Mouse (Mus musculus) midbrain, embryonic 10.5 days (tissue): ENCODE data around the gene Daam2. TPM values are rescaled to one million over a fixed set of nuclear protein-coding genes. Genes with fewer than 3 reads are reported as not detected.
A peak's percentile ranks its signal among the peaks of the same experiment; 100 is the strongest.

ENCODE experiments used
- DNase-seq: peaks from one replicate; pipeline ENCODE4 v3.0.0-alpha.2; 2017; ENCODE audit warnings: low spot score
- H3K27ac ChIP-seq: fragments of 300-500 bp; sonication (generic); replicated peaks from 2 replicates; pipeline ENCODE4 v1.5.1; 2016; ENCODE audit warnings: mild to moderate bottlenecking
- H3K27me3 ChIP-seq: fragments of 300-500 bp; sonication (generic); 2 replicates; pipeline ENCODE4 v1.6.1; 2016; ENCODE audit warnings: low read depth, mild to moderate bottlenecking; ENCODE audit not compliant: poor library complexity, severe bottlenecking
- H3K36me3 ChIP-seq: fragments of 300-500 bp; sonication (generic); 2 replicates; pipeline ENCODE4 v1.6.1; 2016; ENCODE audit warnings: mild to moderate bottlenecking, moderate library complexity
- H3K4me1 ChIP-seq: fragments of 300-500 bp; sonication (generic); 2 replicates; pipeline ENCODE4 v1.6.1; 2016
- H3K4me3 ChIP-seq: fragments of 300-500 bp; sonication (generic); 2 replicates; pipeline ENCODE4 v1.5.1; 2016; ENCODE audit warnings: mild to moderate bottlenecking, moderate library complexity
- H3K9me3 ChIP-seq: fragments of 300-500 bp; sonication (generic); replicated peaks from 2 replicates; pipeline ENCODE4 v1.6.1; 2016; ENCODE audit warnings: mild to moderate bottlenecking
- WGBS: fragments of 180-500 bp; shearing (Covaris S2); methylation state at CpG from one replicate; pipeline ENCODE4 v1.1.7; 2016; 5-methylcytosine and 5-hydroxymethylcytosine counted together
- polyA plus RNA-seq: library from polyadenylated mRNA; unstranded; fragments of >200 nt; fragmentation: Nextera tagmentation; extraction: Ambion mirVana; gene quantifications from 2 replicates; pipeline ENCODE4 v1.2.1, GENCODE M21; 2016

Daam2 gene
- polyA plus RNA-seq, 1 experiment from 2014 or later, result 0.94 TPM

GRCm38 (mm10) chr17:49436631-49437030 lies 127.5 kb downstream of the Daam2 start:
- no peak overlapping the region for H3K27ac ChIP-seq
- 90% methylated on average over 6 of the region's 6 CpGs for WGBS
- peaks cover 54% of the 10 kb centered on the region for H3K36me3 ChIP-seq
- H3K27me3 ChIP-seq, result no peaks in the 10 kb centered on the region
- H3K4me3 ChIP-seq, result no peak overlapping the region
- H3K9me3 ChIP-seq, result no peaks in the 10 kb centered on the region; the same call in 1 of the 2 replicates
- H3K4me1 ChIP-seq, result peaks cover 10% of the 10 kb centered on the region; the same call in 1 of the 2 replicates
- no peak for DNase-seq

GRCm38 (mm10) chr17:49435081-49435480 lies 129.1 kb downstream of the Daam2 start:
- Histone ChIP-seq H3K4me1 (peaks cover 10% of the 10 kb centered on the region; the same call in 1 of the 2 replicates), H3K4me3 (no peak overlapping the region), H3K9me3 (no peaks in the 10 kb centered on the region; the same call in 1 of the 2 replicates), H3K36me3 (peaks cover 49% of the 10 kb centered on the region), H3K27me3 (no peaks in the 10 kb centered on the region), H3K27ac (no peak overlapping the region)
- 93% methylated on average over 10 of the region's 10 CpGs for WGBS
- no peak for DNase-seq

GRCm38 (mm10) chr17:49434236-49434635 lies 129.9 kb downstream of the Daam2 start:
- H3K36me3 ChIP-seq, result peaks cover 44% of the 10 kb centered on the region
- H3K27me3 ChIP-seq, result no peaks in the 10 kb centered on the region
- peaks cover 18% of the 10 kb centered on the region for H3K4me1 ChIP-seq
- no peak overlapping the region for H3K4me3 ChIP-seq
- no peak overlapping the region for H3K27ac ChIP-seq
- no peak for DNase-seq
- H3K9me3 ChIP-seq, result no peaks in the 10 kb centered on the region; the same call in 1 of the 2 replicates
- 83% methylated on average over 6 of the region's 6 CpGs for WGBS

- Histone ChIP-seq H3K27me3 (no peaks in the 10 kb centered on the region), H3K4me1 (peaks cover 29% of the 10 kb centered on the region), H3K36me3 (peaks cover 40% of the 10 kb centered on the region), H3K9me3 (no peaks in the 10 kb centered on the region; the same call in 1 of the 2 replicates), H3K27ac (no peak overlapping the region), H3K4me3 (no peak overlapping the region)
- no peak for DNase-seq
- 95% methylated on average over 6 of the region's 6 CpGs for WGBS
Measured at GRCm38 (mm10) chr17:49433071-49433470, 131.1 kb downstream of the Daam2 start.

- Histone ChIP-seq H3K4me3 (no peak overlapping the region), H3K27me3 (no peaks in the 10 kb centered on the region), H3K27ac (no peak overlapping the region), H3K9me3 (no peaks in the 10 kb centered on the region; the same call in 1 of the 2 replicates), H3K4me1 (peaks cover 33% of the 10 kb centered on the region), H3K36me3 (peaks cover 37% of the 10 kb centered on the region)
- no peak for DNase-seq
- WGBS, result 78% methylated on average over 4 of the region's 4 CpGs
Measured at GRCm38 (mm10) chr17:49432071-49432711, 132.0 kb downstream of the Daam2 start.

GRCm38 (mm10) chr17:49431176-49431575 lies 133.0 kb downstream of the Daam2 start:
- H3K9me3 ChIP-seq, result no peaks in the 10 kb centered on the region; the same call in 1 of the 2 replicates
- H3K27ac ChIP-seq, result no peak overlapping the region
- H3K4me1 ChIP-seq, result peaks cover 33% of the 10 kb centered on the region
- 90% methylated on average over 6 of the region's 6 CpGs for WGBS
- peaks cover 32% of the 10 kb centered on the region for H3K36me3 ChIP-seq
- no peak for DNase-seq
- no peaks in the 10 kb centered on the region for H3K27me3 ChIP-seq
- H3K4me3 ChIP-seq, result no peak overlapping the region

GRCm38 (mm10) chr17:49430136-49430535 lies 134.0 kb downstream of the Daam2 start:
- Histone ChIP-seq H3K4me1 (peaks cover 33% of the 10 kb centered on the region), H3K27ac (no peak overlapping the region), H3K27me3 (no peaks in the 10 kb centered on the region), H3K36me3 (peaks cover 21% of the 10 kb centered on the region), H3K9me3 (no peaks in the 10 kb centered on the region), H3K4me3 (no peak overlapping the region)
- DNase-seq, result no peak
- 84% methylated on average over 6 of the region's 6 CpGs for WGBS

GRCm38 (mm10) chr17:49429471-49430129 lies 134.5 kb downstream of the Daam2 start:
- no peak overlapping the region for H3K27ac ChIP-seq
- H3K9me3 ChIP-seq, result no peaks in the 10 kb centered on the region
- no peaks in the 10 kb centered on the region for H3K27me3 ChIP-seq
- no peak for DNase-seq
- peaks cover 16% of the 10 kb centered on the region for H3K36me3 ChIP-seq
- peaks cover 31% of the 10 kb centered on the region for H3K4me1 ChIP-seq
- WGBS, result 90% methylated on average over 6 of the region's 6 CpGs
- H3K4me3 ChIP-seq, result 0 out of 2 replicates have a peak overlapping the region, but pooled peaks have one; percentile 63

GRCm38 (mm10) chr17:49428751-49429415 lies 135.3 kb downstream of the Daam2 start:
- no peak for DNase-seq
- H3K36me3 ChIP-seq, result peaks cover 9% of the 10 kb centered on the region
- H3K4me1 ChIP-seq, result peaks cover 26% of the 10 kb centered on the region
- peak overlapping the region; percentile 87 for H3K27ac ChIP-seq
- no peaks in the 10 kb centered on the region for H3K27me3 ChIP-seq
- peak overlapping the region; percentile 63 for H3K4me3 ChIP-seq
- 71% methylated on average over 13 of the region's 13 CpGs for WGBS
- no peaks in the 10 kb centered on the region for H3K9me3 ChIP-seq

GRCm38 (mm10) chr17:49428239-49428688 lies 135.9 kb downstream of the Daam2 start, which contains the start of gene Mocs1:
TSS of gene Mocs1 (plus strand) at chr17:49428362.
- WGBS, result under 1% methylated on average over 28 of the region's 28 CpGs
- Histone ChIP-seq H3K27ac (peak within 1 kb of the TSS; percentile 87), H3K9me3 (no peaks in the 10 kb centered on the region)

GRCm38 (mm10) chr17:49427631-49428238 lies 136.4 kb downstream of the Daam2 start:
- Histone ChIP-seq H3K27ac (no peak overlapping the region), H3K27me3 (no peaks in the 10 kb centered on the region), H3K4me1 (peaks cover 26% of the 10 kb centered on the region), H3K4me3 (peak overlapping the region; percentile 63), H3K36me3 (no peaks in the 10 kb centered on the region), H3K9me3 (no peaks in the 10 kb centered on the region)
- DNase-seq, result peak; percentile 46
- 16% methylated on average over 9 of the region's 9 CpGs for WGBS

More at GRCm38 (mm10) chr17:49428239-49428688, 135.9 kb downstream of the Daam2 start, which contains the start of gene Mocs1:
- 0 out of 2 replicates have a peak, but pooled peaks cover 3% of the 10 kb centered on the region for H3K36me3 ChIP-seq
- no peaks in the 10 kb centered on the region for H3K27me3 ChIP-seq
- peaks cover 26% of the 10 kb centered on the region for H3K4me1 ChIP-seq
- peak within 1 kb of the TSS; percentile 63 for H3K4me3 ChIP-seq
- peak; percentile 90 for DNase-seq

GRCm38 (mm10) chr17:49423872-49424271 lies 140.3 kb downstream of the Daam2 start:
- Histone ChIP-seq H3K27me3 (no peaks in the 10 kb centered on the region), H3K36me3 (no peaks in the 10 kb centered on the region), H3K4me1 (peaks cover 11% of the 10 kb centered on the region), H3K9me3 (no peaks in the 10 kb centered on the region), H3K4me3 (no peak overlapping the region), H3K27ac (no peak overlapping the region)
- no peak for DNase-seq
- 92% methylated on average over 3 of the region's 3 CpGs for WGBS
